Mouse (Mus musculus): ENCODE results near the gene Txk. TPM values are rescaled to one million over a fixed set of nuclear protein-coding genes. Genes with fewer than 3 reads are reported as not detected.
A peak's percentile ranks its signal among the peaks of the same experiment; 100 is the strongest.

The Txk gene
- polyA plus RNA-seq, 1 experiment from 2014 or later: 0.74 TPM

DNA sequence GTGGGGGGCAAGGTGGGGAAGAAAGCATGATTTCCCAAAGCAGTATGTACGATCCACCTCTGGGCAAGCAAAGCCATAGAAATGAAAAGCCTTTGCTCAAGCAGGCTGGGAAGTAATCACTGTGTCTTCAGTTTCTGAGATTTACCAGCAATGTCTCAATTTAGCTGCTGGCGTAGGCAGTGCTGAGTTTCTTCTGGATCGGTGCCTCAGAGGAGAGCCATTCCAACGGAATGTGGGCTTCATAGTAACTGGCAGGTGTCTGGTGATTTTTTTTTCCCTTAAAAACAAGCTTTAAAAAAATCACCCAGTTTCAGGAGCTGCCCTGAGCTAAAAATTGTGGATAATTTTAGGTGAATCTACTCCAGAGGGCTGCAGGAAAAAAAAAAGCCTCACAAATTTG lies 5.2 kb downstream of the Txk start:
- Histone ChIP-seq H3K4me3 (no peak overlapping the region), H3K9ac (no peak overlapping the region), H3K4me1 (no peaks in the 10 kb centered on the region), H3K27ac (no peak overlapping the region), H3K27me3 (no peaks in the 10 kb centered on the region), H3K9me3 (no peaks in the 10 kb centered on the region), H3K4me2 (no peak overlapping the region), H3K36me3 (no peaks in the 10 kb centered on the region)
- WGBS: 64% methylated on average over 4 of the region's 4 CpGs
- no peak for ATAC-seq (ENCODE audit: borderline replicate concordance, extremely low read depth, low FRiP score, low TSS enrichment)

DNA sequence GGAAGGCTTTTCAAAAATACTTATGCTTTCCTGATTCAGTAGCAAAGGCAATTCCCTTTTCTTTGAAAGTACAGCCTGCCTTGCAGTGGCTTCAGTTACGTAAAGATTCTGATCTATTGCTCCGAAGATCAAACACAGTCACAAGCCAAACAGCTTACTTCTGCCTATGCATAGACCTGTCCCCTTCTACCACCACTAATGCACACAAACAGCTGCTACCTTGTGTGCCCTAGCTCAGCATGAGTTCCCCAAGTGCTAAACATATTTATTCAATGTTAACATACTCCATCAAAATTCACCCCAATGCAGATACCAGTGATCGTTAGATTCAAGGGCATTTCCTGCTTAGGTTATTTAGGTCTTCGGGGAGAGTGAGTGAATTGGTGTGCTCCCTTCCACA lies 6.1 kb downstream of the Txk start:
- no peaks in the 10 kb centered on the region for H3K27me3 ChIP-seq
- H3K4me1 ChIP-seq: no peaks in the 10 kb centered on the region
- no peak for ATAC-seq (ENCODE audit: borderline replicate concordance, extremely low read depth, low FRiP score, low TSS enrichment)
- H3K36me3 ChIP-seq: no peaks in the 10 kb centered on the region
- no peak overlapping the region for H3K4me3 ChIP-seq
- H3K27ac ChIP-seq: no peak overlapping the region
- H3K4me2 ChIP-seq: no peak overlapping the region
- no peaks in the 10 kb centered on the region for H3K9me3 ChIP-seq
- no peak overlapping the region for H3K9ac ChIP-seq
- WGBS: 55% methylated on average over 4 of the region's 4 CpGs

DNA sequence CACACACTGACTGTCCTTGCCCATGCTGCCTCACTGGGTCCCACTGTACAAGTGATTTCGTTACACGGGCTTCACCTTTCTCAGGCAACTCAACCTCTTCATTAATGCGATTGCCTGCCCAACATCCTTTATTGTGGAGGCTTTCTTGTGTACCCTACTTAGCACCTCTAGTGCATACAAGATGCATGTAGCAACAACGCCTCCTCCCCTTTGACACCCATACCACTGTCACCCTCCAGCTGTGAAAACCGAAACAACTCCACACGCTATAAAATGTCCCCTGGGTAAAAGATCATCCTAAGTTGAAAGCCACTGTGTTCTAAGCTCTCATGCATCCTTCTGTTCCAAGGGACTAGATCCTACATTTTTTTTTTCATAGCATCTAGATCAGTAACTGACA lies 9.5 kb downstream of the Txk start:
- Histone ChIP-seq H3K36me3 (no peaks in the 10 kb centered on the region), H3K27me3 (no peaks in the 10 kb centered on the region), H3K4me3 (no peak overlapping the region), H3K9ac (no peak overlapping the region), H3K9me3 (no peaks in the 10 kb centered on the region), H3K4me2 (no peak overlapping the region), H3K4me1 (no peaks in the 10 kb centered on the region), H3K27ac (no peak overlapping the region)
- 91% methylated on average over 6 of the region's 6 CpGs for WGBS
- no peak for ATAC-seq (ENCODE audit: borderline replicate concordance, extremely low read depth, low FRiP score, low TSS enrichment)

DNA sequence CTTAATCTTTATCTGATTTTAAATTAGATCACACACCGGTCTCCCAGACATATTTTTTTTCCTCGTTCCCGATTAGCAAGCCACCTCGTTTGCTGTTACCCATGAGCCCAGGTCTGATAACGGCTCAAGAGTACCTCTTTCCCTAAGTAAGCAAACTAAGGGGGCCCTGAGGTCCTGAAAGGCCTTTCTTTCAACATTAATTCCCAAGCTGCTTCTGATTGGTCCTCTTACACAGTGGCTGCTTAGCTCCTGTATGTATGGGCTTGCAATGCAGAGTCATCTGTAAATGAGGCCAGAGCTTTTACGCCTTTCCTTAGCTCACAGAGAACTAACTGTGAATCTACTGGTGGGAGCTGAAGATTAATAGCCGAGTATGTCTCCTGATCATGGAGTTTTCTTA lies 15.7 kb downstream of the Txk start:
- no peaks in the 10 kb centered on the region for H3K27me3 ChIP-seq
- no peaks in the 10 kb centered on the region for H3K9me3 ChIP-seq
- H3K4me1 ChIP-seq: peaks cover 6% of the 10 kb centered on the region
- 21% methylated on average over 7 of the region's 7 CpGs for WGBS
- H3K27ac ChIP-seq: no peak overlapping the region
- H3K4me3 ChIP-seq: no peak overlapping the region
- no peak for ATAC-seq (ENCODE audit: borderline replicate concordance, extremely low read depth, low FRiP score, low TSS enrichment)
- H3K9ac ChIP-seq: no peak overlapping the region
- no peaks in the 10 kb centered on the region for H3K36me3 ChIP-seq
- peak overlapping the region; percentile 16; the same call in 1 of the 2 replicates for H3K4me2 ChIP-seq

DNA sequence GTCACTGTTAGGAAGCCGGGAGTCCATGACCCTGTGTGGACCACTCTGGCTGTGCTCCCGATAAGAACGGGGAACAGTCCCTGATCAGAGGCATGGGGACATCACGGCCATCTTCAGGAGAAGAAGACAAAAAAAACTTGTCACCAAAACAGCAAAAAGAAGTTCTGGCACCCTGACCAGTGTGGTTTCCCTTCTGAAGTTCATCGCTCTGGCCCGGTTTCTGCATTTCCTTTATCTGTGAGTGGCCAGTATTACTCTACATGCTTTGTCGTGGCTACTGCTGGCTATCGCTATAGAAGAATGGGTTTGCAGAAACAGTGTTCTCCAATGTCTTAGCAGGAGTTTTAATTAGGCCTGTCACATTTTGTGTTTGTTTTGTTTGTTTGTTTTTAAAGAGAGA lies 16.1 kb downstream of the Txk start:
- Histone ChIP-seq H3K27ac (no peak overlapping the region), H3K4me2 (peak overlapping the region; percentile 16)

DNA sequence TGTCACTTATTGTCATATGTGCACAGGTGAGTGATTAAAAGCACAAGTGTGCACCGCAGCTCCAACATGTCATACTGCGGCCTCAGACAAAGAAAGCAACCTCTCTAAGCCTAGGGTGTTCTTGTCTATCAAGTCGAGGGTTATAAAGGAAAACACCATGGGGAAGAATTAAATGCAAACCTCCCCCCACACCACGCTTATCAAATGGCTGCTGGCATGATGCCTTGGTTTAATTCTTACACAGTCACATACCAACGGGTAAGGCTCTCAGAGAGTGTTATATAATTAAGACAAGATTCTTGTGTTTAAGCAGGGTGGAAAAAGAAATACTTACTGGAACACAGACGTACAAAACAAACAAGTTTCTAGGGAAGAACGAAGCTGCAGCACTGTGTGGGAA lies 16.8 kb downstream of the Txk start:
- Histone ChIP-seq H3K27me3 (no peaks in the 10 kb centered on the region), H3K4me1 (peaks cover 6% of the 10 kb centered on the region), H3K9ac (no peak overlapping the region), H3K4me2 (peak overlapping the region; percentile 16; the same call in 1 of the 2 replicates), H3K4me3 (no peak overlapping the region), H3K9me3 (no peaks in the 10 kb centered on the region), H3K36me3 (no peaks in the 10 kb centered on the region), H3K27ac (no peak overlapping the region)
- ATAC-seq (ENCODE audit: borderline replicate concordance, extremely low read depth, low FRiP score, low TSS enrichment): no peak; the same call in 1 of the 2 replicates
- WGBS: 43% methylated on average over 7 of the region's 7 CpGs

More for the DNA sequence above, 16.1 kb downstream of the Txk start:
- Histone ChIP-seq H3K4me1 (peaks cover 6% of the 10 kb centered on the region), H3K9ac (no peak overlapping the region), H3K9me3 (no peaks in the 10 kb centered on the region), H3K4me3 (no peak overlapping the region), H3K36me3 (no peaks in the 10 kb centered on the region), H3K27me3 (no peaks in the 10 kb centered on the region)
- no peak for ATAC-seq (ENCODE audit: borderline replicate concordance, extremely low read depth, low FRiP score, low TSS enrichment)
- WGBS: 27% methylated on average over 8 of the region's 8 CpGs

DNA sequence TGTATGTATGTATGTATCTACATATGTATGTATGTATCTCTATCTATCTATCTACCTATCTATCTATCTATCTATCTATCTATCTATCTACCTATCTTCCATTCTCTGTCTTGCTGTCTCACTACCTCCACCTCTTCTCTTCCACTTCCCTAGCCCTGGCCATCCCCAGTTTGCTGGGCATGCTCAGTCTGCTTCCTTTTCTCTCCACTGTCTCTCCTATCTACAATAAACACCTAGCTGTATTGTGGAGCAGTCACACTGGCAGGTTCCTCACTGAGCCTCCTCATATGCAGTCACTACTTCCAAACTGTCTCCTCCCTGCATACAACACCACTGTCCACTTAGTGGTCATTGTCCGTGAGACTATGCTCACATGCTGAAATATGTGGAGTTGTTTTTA lies 19.7 kb downstream of the Txk start:
- no peak overlapping the region for H3K9ac ChIP-seq
- no peaks in the 10 kb centered on the region for H3K9me3 ChIP-seq
- no peaks in the 10 kb centered on the region for H3K27me3 ChIP-seq
- H3K4me1 ChIP-seq: peaks cover 6% of the 10 kb centered on the region
- WGBS: 75% methylated on average over 1 of the region's 1 CpGs
- no peak overlapping the region for H3K4me2 ChIP-seq
- H3K36me3 ChIP-seq: no peaks in the 10 kb centered on the region
- H3K27ac ChIP-seq: no peak overlapping the region
- no peak for ATAC-seq (ENCODE audit: borderline replicate concordance, extremely low read depth, low FRiP score, low TSS enrichment)
- H3K4me3 ChIP-seq: no peak overlapping the region

DNA sequence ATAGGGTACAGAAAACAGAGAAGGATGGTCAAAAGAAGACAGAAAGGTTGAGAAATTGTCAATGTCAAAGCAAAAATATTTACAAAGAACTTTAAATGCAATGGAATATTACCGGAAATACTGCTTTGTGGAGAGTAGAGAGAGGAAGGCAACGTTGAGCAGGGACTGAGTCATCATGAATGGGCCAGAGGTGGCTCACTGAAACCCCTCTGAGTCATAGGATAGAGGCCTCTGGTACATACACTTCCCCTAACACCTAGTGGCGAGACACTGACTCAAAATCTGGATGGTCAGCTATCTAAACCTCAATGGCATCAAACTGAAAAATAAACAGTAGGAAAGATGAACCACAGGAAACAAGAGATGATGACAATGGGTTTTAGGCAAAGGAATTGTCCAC lies 27.2 kb downstream of the Txk start:
- Histone ChIP-seq H3K4me2 (no peak overlapping the region), H3K27ac (no peak overlapping the region), H3K4me1 (no peaks in the 10 kb centered on the region), H3K9me3 (no peaks in the 10 kb centered on the region), H3K4me3 (no peak overlapping the region), H3K36me3 (no peaks in the 10 kb centered on the region), H3K9ac (no peak overlapping the region), H3K27me3 (no peaks in the 10 kb centered on the region)
- ATAC-seq (ENCODE audit: borderline replicate concordance, extremely low read depth, low FRiP score, low TSS enrichment): no peak
- WGBS: 70% methylated on average over 3 of the region's 3 CpGs

DNA sequence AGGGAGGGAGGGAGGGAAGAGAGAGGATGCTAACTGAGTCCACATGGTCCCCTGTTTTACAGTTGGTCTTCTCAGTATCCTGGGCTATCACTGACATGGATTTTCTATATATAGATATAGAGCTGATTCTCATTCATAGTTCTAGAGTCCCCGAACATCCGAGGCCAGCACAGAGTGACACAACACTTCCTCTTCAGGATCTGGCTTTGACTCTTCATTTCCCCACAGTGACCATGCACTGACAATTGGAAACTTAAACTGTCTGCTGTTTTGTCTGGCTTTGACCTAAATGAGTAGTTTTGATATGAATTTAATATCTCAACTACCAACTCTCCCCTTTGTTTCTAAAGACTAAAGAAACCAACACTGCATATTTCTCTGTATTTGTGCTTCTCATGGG lies 29.1 kb downstream of the Txk start:
- Histone ChIP-seq H3K9ac (no peak overlapping the region), H3K36me3 (no peaks in the 10 kb centered on the region), H3K4me3 (no peak overlapping the region), H3K4me1 (no peaks in the 10 kb centered on the region), H3K27ac (no peak overlapping the region), H3K27me3 (no peaks in the 10 kb centered on the region), H3K9me3 (no peaks in the 10 kb centered on the region), H3K4me2 (no peak overlapping the region)
- ATAC-seq (ENCODE audit: borderline replicate concordance, extremely low read depth, low FRiP score, low TSS enrichment): no peak
- 62% methylated on average over 2 of the region's 2 CpGs for WGBS

DNA sequence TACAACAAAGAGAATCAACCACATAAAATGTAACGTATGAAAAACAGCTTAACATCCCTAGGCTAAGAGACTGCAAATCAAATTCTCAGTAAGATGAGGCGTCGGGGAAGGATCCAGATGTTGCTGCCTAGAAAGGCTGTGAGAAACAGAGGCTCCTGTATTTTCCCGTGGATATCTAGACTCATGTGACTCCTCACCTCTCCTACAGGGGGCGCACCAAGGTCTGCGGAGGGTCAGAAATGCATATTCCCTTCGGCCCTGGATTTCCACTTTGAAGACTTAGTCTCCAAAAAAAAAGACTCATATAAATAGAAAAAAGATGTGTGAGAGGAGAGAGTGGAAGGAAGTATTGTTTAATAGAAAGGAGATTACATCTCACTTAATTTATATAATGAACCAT lies 32.0 kb downstream of the Txk start:
- no peaks in the 10 kb centered on the region for H3K27me3 ChIP-seq
- whole genome bisulfite sequencing: 49% methylated on average over 7 of the region's 7 CpGs
- ATAC-seq (ENCODE audit: borderline replicate concordance, extremely low read depth, low FRiP score, low TSS enrichment): no peak
- no peaks in the 10 kb centered on the region for H3K9me3 ChIP-seq
- no peaks in the 10 kb centered on the region for H3K4me1 ChIP-seq
- H3K4me2 ChIP-seq: no peak overlapping the region
- H3K27ac ChIP-seq: no peak overlapping the region
- no peak overlapping the region for H3K9ac ChIP-seq
- H3K36me3 ChIP-seq: no peaks in the 10 kb centered on the region
- H3K4me3 ChIP-seq: no peak overlapping the region

DNA sequence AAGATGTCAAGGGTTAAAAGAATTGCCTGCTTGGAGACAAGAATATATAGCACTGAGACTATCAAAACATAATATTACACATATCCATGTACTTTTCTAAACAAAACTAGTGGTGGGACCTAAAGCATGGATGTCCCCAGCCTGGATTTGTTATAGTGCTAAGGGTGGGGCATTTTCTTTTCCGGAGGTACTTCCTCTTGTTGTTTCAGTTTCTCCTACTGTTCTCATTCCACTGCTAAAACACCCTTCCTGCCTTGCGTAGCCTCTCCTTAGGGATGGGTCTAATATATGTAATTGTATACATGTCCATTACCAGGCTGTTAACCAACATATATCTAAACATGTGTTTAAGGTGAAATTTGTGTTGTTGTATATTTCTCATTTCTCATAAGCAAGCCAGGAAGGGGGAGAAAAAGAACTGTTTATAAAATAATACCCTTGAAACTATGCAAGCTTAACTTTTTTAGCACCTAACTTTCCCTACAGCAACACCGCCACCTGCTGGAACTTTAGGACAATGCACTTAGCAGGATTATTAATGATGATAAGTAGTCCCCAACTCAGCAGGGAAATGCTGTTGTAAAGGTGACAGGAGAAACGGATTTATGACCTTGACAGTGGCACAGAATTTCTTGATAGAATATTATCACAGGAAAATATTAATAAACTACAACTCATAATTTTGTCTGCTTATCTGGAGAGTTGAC lies 41.9 kb downstream of the Txk start:
- no peak overlapping the region for H3K4me3 ChIP-seq
- no peaks in the 10 kb centered on the region for H3K4me1 ChIP-seq
- no peak overlapping the region for H3K9ac ChIP-seq
- no peak overlapping the region for H3K4me2 ChIP-seq
- H3K27ac ChIP-seq: no peak overlapping the region
- H3K27me3 ChIP-seq: no peaks in the 10 kb centered on the region
- H3K36me3 ChIP-seq: no peaks in the 10 kb centered on the region
- WGBS: 24% methylated on average over 4 of the region's 4 CpGs
- H3K9me3 ChIP-seq: no peaks in the 10 kb centered on the region
- ATAC-seq (ENCODE audit: borderline replicate concordance, extremely low read depth, low FRiP score, low TSS enrichment): no peak

DNA sequence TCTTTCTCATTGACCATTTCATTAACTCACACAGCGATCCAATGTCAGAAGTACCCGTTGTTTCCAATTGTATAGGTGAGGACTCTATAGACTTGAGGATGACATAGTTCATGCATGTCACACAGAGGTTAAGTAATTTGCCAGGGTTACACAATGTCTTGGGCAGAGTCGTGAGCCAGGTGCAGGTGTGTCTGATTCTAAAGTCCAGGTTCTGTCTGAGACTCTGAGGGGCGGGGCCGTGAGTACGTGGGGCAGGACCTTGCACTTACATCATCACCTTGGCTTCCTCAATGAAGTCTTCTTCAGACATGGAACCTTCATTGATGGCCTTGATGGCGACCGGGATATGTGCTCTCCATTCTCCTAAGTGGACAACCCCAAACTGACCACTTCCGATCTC lies 42.6 kb downstream of the Txk start:
- Histone ChIP-seq H3K4me3 (no peak overlapping the region), H3K4me1 (no peaks in the 10 kb centered on the region), H3K36me3 (no peaks in the 10 kb centered on the region), H3K9me3 (no peaks in the 10 kb centered on the region), H3K9ac (no peak overlapping the region), H3K4me2 (no peak overlapping the region), H3K27me3 (no peaks in the 10 kb centered on the region), H3K27ac (no peak overlapping the region)
- ATAC-seq (ENCODE audit: borderline replicate concordance, extremely low read depth, low FRiP score, low TSS enrichment): no peak
- WGBS: 85% methylated on average over 9 of the region's 9 CpGs

DNA sequence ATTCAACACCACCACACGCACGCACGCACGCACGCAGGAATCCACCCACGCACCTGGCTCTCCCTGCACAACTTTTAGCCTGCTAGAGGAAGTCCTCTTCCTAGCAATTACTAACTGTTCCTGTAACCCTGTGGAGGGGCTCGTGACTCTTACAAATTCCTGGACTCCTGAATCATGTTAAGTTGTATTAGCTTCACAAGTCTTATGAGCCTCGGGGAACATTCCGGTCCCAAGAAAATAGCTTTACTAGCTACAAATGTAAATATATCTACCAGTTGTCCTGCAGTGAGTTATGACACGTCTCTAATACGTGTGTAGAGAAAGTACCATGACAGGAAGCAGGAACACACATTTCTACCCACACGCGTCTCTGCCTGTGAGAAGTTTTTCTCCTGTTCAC lies 43.1 kb downstream of the Txk start:
- Histone ChIP-seq H3K9ac (no peak overlapping the region), H3K4me2 (no peak overlapping the region), H3K4me3 (no peak overlapping the region), H3K36me3 (no peaks in the 10 kb centered on the region), H3K4me1 (no peaks in the 10 kb centered on the region), H3K27me3 (no peaks in the 10 kb centered on the region), H3K9me3 (no peaks in the 10 kb centered on the region), H3K27ac (no peak overlapping the region)
- no peak for ATAC-seq (ENCODE audit: borderline replicate concordance, extremely low read depth, low FRiP score, low TSS enrichment)
- 79% methylated on average over 13 of the region's 13 CpGs for WGBS

All from lung, embryonic 15.5 days (tissue).